Mouse (Mus musculus) midbrain, embryonic 10.5 days (tissue): ENCODE measurements around the gene Gabrp. TPM values are rescaled to one million over a fixed set of nuclear protein-coding genes. Genes with fewer than 3 reads are reported as not detected.

ENCODE experiments used
- DNase-seq: peaks from one replicate; pipeline ENCODE4 v3.0.0-alpha.2; 2017; ENCODE audit warnings: low spot score
- H3K27ac ChIP-seq: fragments of 300-500 bp; sonication (generic); replicated peaks from 2 replicates; pipeline ENCODE4 v1.5.1; 2016; ENCODE audit warnings: mild to moderate bottlenecking
- H3K27me3 ChIP-seq: fragments of 300-500 bp; sonication (generic); 2 replicates; pipeline ENCODE4 v1.6.1; 2016; ENCODE audit warnings: low read depth, mild to moderate bottlenecking; ENCODE audit not compliant: poor library complexity, severe bottlenecking
- H3K36me3 ChIP-seq: fragments of 300-500 bp; sonication (generic); 2 replicates; pipeline ENCODE4 v1.6.1; 2016; ENCODE audit warnings: mild to moderate bottlenecking, moderate library complexity
- H3K4me1 ChIP-seq: fragments of 300-500 bp; sonication (generic); 2 replicates; pipeline ENCODE4 v1.6.1; 2016
- H3K4me3 ChIP-seq: fragments of 300-500 bp; sonication (generic); 2 replicates; pipeline ENCODE4 v1.5.1; 2016; ENCODE audit warnings: mild to moderate bottlenecking, moderate library complexity
- H3K9me3 ChIP-seq: fragments of 300-500 bp; sonication (generic); replicated peaks from 2 replicates; pipeline ENCODE4 v1.6.1; 2016; ENCODE audit warnings: mild to moderate bottlenecking
- WGBS: fragments of 180-500 bp; shearing (Covaris S2); methylation state at CpG from one replicate; pipeline ENCODE4 v1.1.7; 2016; 5-methylcytosine and 5-hydroxymethylcytosine counted together
- polyA plus RNA-seq: library from polyadenylated mRNA; unstranded; fragments of >200 nt; fragmentation: Nextera tagmentation; extraction: Ambion mirVana; gene quantifications from 2 replicates; pipeline ENCODE4 v1.2.1, GENCODE M21; 2016

Gabrp gene
- polyA plus RNA-seq, 1 experiment from 2014 or later: 0.86 TPM

- H3K27ac ChIP-seq: no peak overlapping the region
- 87% methylated on average over 8 of the region's 8 CpGs for WGBS
- no peak for DNase-seq
Measured at GRCm38 (mm10) chr11:33554123-33554522, 24.6 kb downstream of the Gabrp start.

GRCm38 (mm10) chr11:33550861-33551560 lies 27.7 kb downstream of the Gabrp start:
- no peaks in the 10 kb centered on the region for H3K4me1 ChIP-seq
- H3K27ac ChIP-seq: no peak overlapping the region
- H3K27me3 ChIP-seq: no peaks in the 10 kb centered on the region
- no peaks in the 10 kb centered on the region for H3K9me3 ChIP-seq
- 76% methylated on average over 14 of the region's 14 CpGs for WGBS
- no peak for DNase-seq
- no peaks in the 10 kb centered on the region for H3K36me3 ChIP-seq
- H3K4me3 ChIP-seq: no peak overlapping the region

More at GRCm38 (mm10) chr11:33554123-33554522, 24.6 kb downstream of the Gabrp start:
- Histone ChIP-seq H3K27me3 (no peaks in the 10 kb centered on the region), H3K4me1 (no peaks in the 10 kb centered on the region), H3K4me3 (no peak overlapping the region), H3K36me3 (no peaks in the 10 kb centered on the region), H3K9me3 (no peaks in the 10 kb centered on the region)

- Histone ChIP-seq H3K9me3 (no peaks in the 10 kb centered on the region), H3K4me1 (no peaks in the 10 kb centered on the region), H3K27ac (no peak overlapping the region), H3K4me3 (no peak overlapping the region), H3K27me3 (no peaks in the 10 kb centered on the region), H3K36me3 (no peaks in the 10 kb centered on the region)
- 83% methylated on average over 2 of the region's 2 CpGs for WGBS
- no peak for DNase-seq
Measured at GRCm38 (mm10) chr11:33547386-33547785, 31.4 kb downstream of the Gabrp start.

DNA sequence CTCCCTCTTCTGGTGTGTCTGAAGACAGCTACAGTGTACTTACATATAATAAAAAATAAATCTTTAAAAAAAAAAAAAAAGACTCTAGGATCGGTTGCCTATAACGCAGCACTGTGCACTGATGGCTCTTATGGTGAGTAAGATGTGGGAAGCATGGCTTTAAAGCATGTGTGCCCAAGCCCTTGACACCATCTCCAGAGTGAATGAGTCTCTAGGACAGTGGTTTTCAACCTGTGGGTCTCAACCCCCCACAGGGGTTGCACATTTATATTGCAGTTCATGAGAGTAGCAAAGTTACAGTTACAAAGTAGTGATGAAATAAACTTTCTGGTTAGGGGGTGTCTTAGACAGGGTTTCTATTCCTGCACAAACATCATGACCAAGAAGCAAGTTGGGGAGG lies 33.8 kb downstream of the Gabrp start:
- Histone ChIP-seq H3K27me3 (no peaks in the 10 kb centered on the region), H3K9me3 (no peaks in the 10 kb centered on the region), H3K4me3 (no peak overlapping the region), H3K36me3 (no peaks in the 10 kb centered on the region), H3K27ac (no peak overlapping the region), H3K4me1 (peaks cover 10% of the 10 kb centered on the region; the same call in 1 of the 2 replicates)
- DNase-seq: no peak
- WGBS: 100% methylated on average over 2 of the region's 2 CpGs

DNA sequence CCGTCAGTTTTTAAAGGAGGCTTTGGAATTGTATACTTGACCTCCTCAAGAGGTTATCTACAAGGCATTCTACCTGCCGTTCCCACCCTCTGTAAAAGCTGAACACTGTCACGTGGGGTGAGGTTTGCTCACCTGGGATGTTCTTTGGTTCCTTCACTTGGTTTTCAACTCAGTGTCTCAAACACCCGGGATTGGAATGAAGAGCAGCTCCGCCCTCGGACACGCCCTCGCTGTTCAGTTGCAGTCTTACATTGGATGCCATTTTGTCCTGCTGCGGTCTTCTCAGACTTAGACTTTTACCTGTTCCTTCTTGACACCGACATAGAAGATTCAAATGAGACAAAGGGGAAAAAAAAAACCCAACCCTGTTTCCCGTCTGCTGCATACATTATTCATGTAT lies 34.6 kb downstream of the Gabrp start:
- Histone ChIP-seq H3K4me1 (peaks cover 10% of the 10 kb centered on the region; the same call in 1 of the 2 replicates), H3K36me3 (no peaks in the 10 kb centered on the region), H3K27me3 (no peaks in the 10 kb centered on the region), H3K4me3 (no peak overlapping the region), H3K27ac (no peak overlapping the region), H3K9me3 (no peaks in the 10 kb centered on the region)
- 73% methylated on average over 11 of the region's 11 CpGs for WGBS
- DNase-seq: no peak

DNA sequence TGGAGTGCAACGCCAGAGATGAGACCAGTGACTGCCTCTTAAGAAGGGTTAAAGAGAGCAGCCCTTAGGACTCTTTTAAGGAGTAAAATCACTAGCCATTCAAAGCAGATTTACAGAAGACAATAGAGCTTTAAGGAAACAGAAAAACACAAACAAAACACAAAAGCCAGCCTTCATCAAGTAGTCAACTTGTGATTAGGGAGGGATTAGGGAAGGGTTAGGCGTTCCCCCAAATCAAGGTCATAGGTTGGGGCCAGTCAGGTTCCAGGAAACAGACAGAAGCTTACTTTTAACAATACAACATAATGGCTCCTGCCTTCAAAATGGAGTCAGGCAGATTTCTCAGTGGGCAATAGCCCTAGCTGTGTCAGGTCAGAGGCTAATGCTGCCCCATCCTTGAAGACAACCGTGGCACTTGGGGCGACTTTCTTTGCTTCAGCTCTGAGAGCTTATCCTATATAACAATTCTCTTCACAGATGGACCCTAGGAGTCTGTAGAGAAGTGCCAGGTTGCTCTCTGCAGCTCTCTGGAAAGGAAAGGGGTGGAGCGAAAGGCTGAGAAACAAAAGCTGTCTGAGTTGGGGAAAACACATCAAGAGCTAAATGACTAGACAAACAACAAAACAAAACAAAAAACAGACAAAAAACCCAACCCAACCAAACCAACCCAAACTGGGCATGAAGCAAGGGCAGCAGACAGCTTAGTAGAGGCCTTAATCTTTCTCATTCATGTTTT lies 41.2 kb downstream of the Gabrp start:
- Histone ChIP-seq H3K27ac (no peak overlapping the region), H3K9me3 (no peaks in the 10 kb centered on the region), H3K36me3 (no peaks in the 10 kb centered on the region), H3K4me1 (peaks cover 20% of the 10 kb centered on the region), H3K4me3 (no peak overlapping the region), H3K27me3 (no peaks in the 10 kb centered on the region)
- WGBS: 41% methylated on average over 5 of the region's 5 CpGs
- peak; percentile 13 for DNase-seq

GRCm38 (mm10) chr11:33536636-33537035 lies 42.1 kb downstream of the Gabrp start:
- no peak overlapping the region for H3K4me3 ChIP-seq
- no peak for DNase-seq
- no peaks in the 10 kb centered on the region for H3K9me3 ChIP-seq
- H3K27me3 ChIP-seq: no peaks in the 10 kb centered on the region
- H3K4me1 ChIP-seq: peaks cover 20% of the 10 kb centered on the region
- no peak overlapping the region for H3K27ac ChIP-seq
- WGBS: 86% methylated on average over 3 of the region's 3 CpGs
- no peaks in the 10 kb centered on the region for H3K36me3 ChIP-seq

DNA sequence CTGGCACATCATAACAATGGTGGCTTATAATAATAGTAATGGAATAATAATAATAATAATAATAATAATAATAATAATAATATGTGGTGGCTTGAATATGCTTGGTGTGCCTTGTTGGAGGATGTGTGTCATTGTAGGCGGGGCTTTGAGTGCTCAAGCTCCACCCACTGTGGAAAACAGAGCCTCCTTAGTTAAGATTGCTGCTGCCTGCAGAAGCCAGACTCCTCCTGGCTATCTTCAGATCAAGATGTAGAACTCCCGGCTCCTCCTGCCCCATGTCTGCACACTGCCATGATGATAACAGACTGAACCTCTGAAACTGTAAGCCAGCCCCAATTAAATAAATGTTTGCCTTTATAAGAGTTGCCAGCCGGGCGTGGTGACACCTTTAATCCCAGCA lies 44.2 kb downstream of the Gabrp start:
- 89% methylated on average over 4 of the region's 4 CpGs for WGBS
- Histone ChIP-seq H3K36me3 (no peaks in the 10 kb centered on the region), H3K9me3 (no peaks in the 10 kb centered on the region), H3K27me3 (no peaks in the 10 kb centered on the region), H3K4me1 (peaks cover 10% of the 10 kb centered on the region), H3K4me3 (no peak overlapping the region), H3K27ac (no peak overlapping the region)
- DNase-seq: no peak

GRCm38 (mm10) chr11:33533577-33533976 lies 45.2 kb downstream of the Gabrp start:
- Histone ChIP-seq H3K9me3 (no peaks in the 10 kb centered on the region), H3K4me3 (no peak overlapping the region), H3K27me3 (no peaks in the 10 kb centered on the region), H3K36me3 (no peaks in the 10 kb centered on the region), H3K4me1 (peaks cover 10% of the 10 kb centered on the region), H3K27ac (no peak overlapping the region)
- no peak for DNase-seq
- WGBS: 71% methylated on average over 3 of the region's 3 CpGs

DNA sequence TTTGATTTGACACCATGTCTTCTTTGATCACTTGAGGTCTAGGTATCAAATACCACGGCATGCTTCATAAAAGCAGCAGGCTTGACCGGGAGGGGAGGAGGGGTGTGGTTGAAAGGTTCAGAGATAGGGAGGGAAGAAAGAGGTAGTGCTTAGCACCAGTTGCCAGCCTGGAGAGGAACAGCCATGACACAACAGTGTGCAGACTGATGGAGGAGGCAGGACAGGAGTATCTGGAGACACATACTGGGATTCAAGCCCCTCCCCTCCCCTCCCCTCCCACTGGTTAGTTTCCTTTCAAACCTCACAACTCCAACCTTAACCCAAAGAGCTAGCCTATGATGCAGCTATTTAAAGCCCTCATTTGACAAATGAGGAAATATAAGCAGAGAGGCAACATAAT lies 49.2 kb downstream of the Gabrp start:
- Histone ChIP-seq H3K9me3 (no peaks in the 10 kb centered on the region), H3K36me3 (no peaks in the 10 kb centered on the region), H3K27me3 (no peaks in the 10 kb centered on the region), H3K27ac (no peak overlapping the region), H3K4me3 (no peak overlapping the region), H3K4me1 (no peaks in the 10 kb centered on the region)
- no peak for DNase-seq
- WGBS: 82% methylated on average over 2 of the region's 2 CpGs

DNA sequence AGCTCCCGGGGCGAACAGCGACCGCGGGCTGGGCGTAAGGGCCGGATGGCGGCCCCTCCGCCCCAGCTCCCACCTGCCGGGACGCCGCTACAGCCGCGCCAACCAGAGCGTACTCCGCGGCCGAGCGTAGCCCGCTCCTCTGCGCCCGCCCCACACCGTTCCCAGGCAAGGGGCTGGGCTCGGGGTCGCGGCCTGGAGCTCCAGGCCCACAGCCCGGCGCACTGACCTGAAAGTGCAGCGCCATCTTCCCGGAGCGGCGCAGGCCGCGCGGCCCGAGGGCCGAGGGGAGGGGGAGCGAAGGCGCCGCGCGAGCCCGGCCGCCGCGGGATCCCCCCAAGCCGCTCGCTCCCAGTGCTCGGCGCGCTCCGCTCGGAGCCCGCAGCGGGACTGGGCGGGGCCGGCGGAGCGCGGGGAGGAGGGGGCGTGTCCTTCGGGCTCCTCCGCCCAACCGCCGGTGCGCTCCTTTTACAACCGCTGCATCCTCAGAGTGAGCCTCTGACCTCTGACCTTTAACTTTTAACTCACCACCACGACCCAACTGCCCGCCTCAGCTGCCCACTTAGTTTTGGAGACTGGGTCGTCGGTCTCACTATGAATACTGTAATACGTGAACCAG lies 65.3 kb downstream of the Gabrp start, which contains the start of gene Ranbp17:
Gene Ranbp17, minus strand, starts transcription at position 371 of the 616 bp plus-strand sequence.
- Histone ChIP-seq H3K27ac (peak within 1 kb of the TSS; percentile 97), H3K4me3 (peak within 1 kb of the TSS; percentile 92), H3K36me3 (no peaks in the 10 kb centered on the region), H3K9me3 (peaks cover 2% of the 10 kb centered on the region; the same call in 1 of the 2 replicates), H3K4me1 (peaks cover 13% of the 10 kb centered on the region), H3K27me3 (no peaks in the 10 kb centered on the region)
- DNase-seq: peak; percentile 85
- WGBS: 2% methylated on average over 71 of the region's 72 CpGs

- under 1% methylated on average over 43 of the region's 43 CpGs for WGBS
- DNase-seq: no peak
- peaks cover 13% of the 10 kb centered on the region for H3K4me1 ChIP-seq
Measured at GRCm38 (mm10) chr11:33512854-33513375, 65.8 kb downstream of the Gabrp start.

More at GRCm38 (mm10) chr11:33512854-33513375, 65.8 kb downstream of the Gabrp start:
- Histone ChIP-seq H3K9me3 (peaks cover 2% of the 10 kb centered on the region; the same call in 1 of the 2 replicates), H3K27ac (peak overlapping the region; percentile 97), H3K4me3 (peak overlapping the region; percentile 92), H3K36me3 (no peaks in the 10 kb centered on the region), H3K27me3 (no peaks in the 10 kb centered on the region)
